Mouse (Mus musculus): ENCODE results near the gene Ssbp3.

Gene Ssbp3

GRCm38 (mm10) chr4:106910201-106911172, at the start of gene Ssbp3:
Ssbp3 (plus strand) TSS chr4:106910701.
- peak; percentile 83 for DNase-seq

GRCm38 (mm10) chr4:106861871-106862270, 48.6 kb upstream of the Ssbp3 start:
- no peak for DNase-seq

GRCm38 (mm10) chr4:106862317-106862716, 48.2 kb upstream of the Ssbp3 start:
- no peak for DNase-seq

GRCm38 (mm10) chr4:106862767-106863370, 47.6 kb upstream of the Ssbp3 start:
- no peak for DNase-seq

GRCm38 (mm10) chr4:106865415-106866110, 44.9 kb upstream of the Ssbp3 start:
- no peak for DNase-seq

- DNase-seq = no peak
Observed at GRCm38 (mm10) chr4:106866381-106866780, 44.1 kb upstream of the Ssbp3 start.

- no peak for DNase-seq
Observed at GRCm38 (mm10) chr4:106866845-106867244, 43.7 kb upstream of the Ssbp3 start.

GRCm38 (mm10) chr4:106868737-106869438, 41.6 kb upstream of the Ssbp3 start:
- no peak for DNase-seq

- no peak for DNase-seq
Observed at GRCm38 (mm10) chr4:106869539-106869951, 41.0 kb upstream of the Ssbp3 start.

GRCm38 (mm10) chr4:106870556-106870955, 39.9 kb upstream of the Ssbp3 start:
- no peak for DNase-seq

- DNase-seq = no peak
Observed at GRCm38 (mm10) chr4:106874501-106874900, 36.0 kb upstream of the Ssbp3 start.

GRCm38 (mm10) chr4:106881101-106881500, 29.4 kb upstream of the Ssbp3 start:
- no peak for DNase-seq

- no peak for DNase-seq
Observed at GRCm38 (mm10) chr4:106883149-106883548, 27.4 kb upstream of the Ssbp3 start.

- DNase-seq = no peak
Observed at GRCm38 (mm10) chr4:106886307-106887085, 24.0 kb upstream of the Ssbp3 start.

- no peak for DNase-seq
Observed at GRCm38 (mm10) chr4:106896086-106896485, 14.4 kb upstream of the Ssbp3 start.

GRCm38 (mm10) chr4:106898923-106899322, 11.6 kb upstream of the Ssbp3 start:
- DNase-seq = no peak

GRCm38 (mm10) chr4:106899471-106899870, 11.0 kb upstream of the Ssbp3 start:
- DNase-seq = no peak

GRCm38 (mm10) chr4:106900718-106901117, 9.8 kb upstream of the Ssbp3 start:
- no peak for DNase-seq

GRCm38 (mm10) chr4:106901610-106902009, 8.9 kb upstream of the Ssbp3 start:
- no peak for DNase-seq

GRCm38 (mm10) chr4:106902157-106902556, 8.3 kb upstream of the Ssbp3 start:
- no peak for DNase-seq

- DNase-seq = no peak
Observed at GRCm38 (mm10) chr4:106905898-106906297, 4.6 kb upstream of the Ssbp3 start.

Measured in cerebellum, adult 11-12 months (tissue).